Mouse (Mus musculus) embryonic facial prominence, embryonic 13.5 days (tissue): ENCODE data around the gene Aldh5a1. TPM values are rescaled to one million over a fixed set of nuclear protein-coding genes. Genes with fewer than 3 reads are reported as not detected.

Experiments used
- ATAC-seq: fragments of 200-750 bp; cut with Nextera tagmentation; 2 replicates; pipeline ENCODE4 v1.8.0; 2017; ENCODE audit warnings: low read depth; ENCODE audit not compliant: insufficient number of reproducible peaks, insufficient read depth, low FRiP score, low TSS enrichment
- H3K27ac ChIP-seq: fragments of 300-500 bp; sonication (generic); 2 replicates; pipeline ENCODE4 v1.5.1; 2015; ENCODE audit warnings: moderate library complexity, mild to moderate bottlenecking, inconsistent platforms
- H3K27me3 ChIP-seq: fragments of 300-500 bp; sonication (generic); 2 replicates; pipeline ENCODE4 v1.6.1; 2015; ENCODE audit warnings: mild to moderate bottlenecking, inconsistent platforms
- H3K36me3 ChIP-seq: fragments of 300-500 bp; sonication (generic); 2 replicates; pipeline ENCODE4 v1.6.1; 2015; ENCODE audit warnings: mild to moderate bottlenecking, inconsistent platforms
- H3K4me1 ChIP-seq: fragments of 300-500 bp; sonication (generic); 2 replicates; pipeline ENCODE4 v1.6.1; 2015; ENCODE audit warnings: inconsistent platforms
- H3K4me2 ChIP-seq: fragments of 300-500 bp; sonication (generic); 2 replicates; pipeline ENCODE4 v1.6.1; 2015; ENCODE audit warnings: moderate library complexity, mild to moderate bottlenecking, inconsistent platforms
- H3K4me3 ChIP-seq: fragments of 300-500 bp; sonication (generic); 2 replicates; pipeline ENCODE4 v1.5.1; 2015; ENCODE audit warnings: mild to moderate bottlenecking, inconsistent platforms
- H3K9ac ChIP-seq: fragments of 300-500 bp; sonication (generic); 2 replicates; pipeline ENCODE4 v1.6.1; 2015; ENCODE audit warnings: mild to moderate bottlenecking, inconsistent platforms
- H3K9me3 ChIP-seq: fragments of 300-500 bp; sonication (generic); 2 replicates; pipeline ENCODE4 v1.6.1; 2016; ENCODE audit warnings: inconsistent platforms
- WGBS: fragments of 180-500 bp; shearing (Covaris S2); methylation state at CpG from one replicate; pipeline ENCODE4 v1.1.7; 2015; ENCODE audit warnings: mixed read lengths; 5-methylcytosine and 5-hydroxymethylcytosine counted together
- polyA plus RNA-seq: library from polyadenylated mRNA; unstranded; fragments of >200 nt; fragmentation: Nextera tagmentation; extraction: Ambion mirVana; gene quantifications from 2 replicates; pipeline ENCODE4 v1.2.1, GENCODE M21; 2015

The Aldh5a1 gene
- polyA plus RNA-seq, 1 experiment from 2014 or later, result 6.9 TPM

GRCm38 (mm10) chr13:24862021-24862420 lies 75.4 kb downstream of the Aldh5a1 start:
- no peaks in the 10 kb centered on the region for H3K36me3 ChIP-seq
- H3K4me3 ChIP-seq, result no peak overlapping the region
- no peak overlapping the region for H3K9ac ChIP-seq
- no peaks in the 10 kb centered on the region for H3K27me3 ChIP-seq
- H3K4me1 ChIP-seq, result no peaks in the 10 kb centered on the region
- 80% methylated on average over 7 of the region's 7 CpGs for WGBS
- H3K27ac ChIP-seq, result no peak overlapping the region
- H3K4me2 ChIP-seq, result no peak overlapping the region
- H3K9me3 ChIP-seq, result no peaks in the 10 kb centered on the region
- ATAC-seq, result no peak

GRCm38 (mm10) chr13:24861084-24861483 lies 76.4 kb downstream of the Aldh5a1 start:
- WGBS, result 70% methylated on average over 12 of the region's 12 CpGs
- no peak for ATAC-seq
- Histone ChIP-seq H3K4me2 (no peak overlapping the region), H3K9ac (no peak overlapping the region), H3K4me3 (no peak overlapping the region), H3K27ac (no peak overlapping the region), H3K27me3 (no peaks in the 10 kb centered on the region), H3K4me1 (no peaks in the 10 kb centered on the region), H3K36me3 (no peaks in the 10 kb centered on the region), H3K9me3 (no peaks in the 10 kb centered on the region)

- H3K4me3 ChIP-seq, result no peak overlapping the region
- H3K27me3 ChIP-seq, result no peaks in the 10 kb centered on the region
- H3K9me3 ChIP-seq, result no peaks in the 10 kb centered on the region
- no peaks in the 10 kb centered on the region for H3K36me3 ChIP-seq
- no peak overlapping the region for H3K9ac ChIP-seq
- ATAC-seq, result no peak
- H3K4me2 ChIP-seq, result no peak overlapping the region
- no peaks in the 10 kb centered on the region for H3K4me1 ChIP-seq
- no peak overlapping the region for H3K27ac ChIP-seq
Observed at GRCm38 (mm10) chr13:24859115-24859514, 78.3 kb downstream of the Aldh5a1 start.

Other genes with a start within 250 kb of the Aldh5a1 start
- not detected in 2 replicates for gene Armh2, start 196.4 kb downstream of the Aldh5a1 start, polyA plus RNA-seq
- gene Gmnn, start 175.7 kb downstream of the Aldh5a1 start, polyA plus RNA-seq, result 112 and 114 TPM in 2 replicates
- 18.2 and 18.3 TPM in 2 replicates for gene BC005537, start 136.0 kb downstream of the Aldh5a1 start, polyA plus RNA-seq
- gene Acot13, start 106.1 kb downstream of the Aldh5a1 start, polyA plus RNA-seq, result 72.1 and 73.8 TPM in 2 replicates
- gene Tdp2, start 106.0 kb downstream of the Aldh5a1 start, polyA plus RNA-seq, result 58.8 and 59.2 TPM in 2 replicates
- 0.22 and 0.87 TPM in 2 replicates for gene D130043K22Rik, start 92.5 kb downstream of the Aldh5a1 start, polyA plus RNA-seq
- gene Gpld1, start 5.5 kb upstream of the Aldh5a1 start, polyA plus RNA-seq, result 0.79 and 3.3 TPM in 2 replicates
- 14.0 and 15.1 TPM in 2 replicates for gene Mrs2, start 82.7 kb upstream of the Aldh5a1 start, polyA plus RNA-seq
- 0.73 and 1.3 TPM in 2 replicates for gene Dcdc2a, start 118.3 kb upstream of the Aldh5a1 start, polyA plus RNA-seq